Mouse (Mus musculus): Measurements from ENCODE around the gene Slc28a1.

Slc28a1 gene

GRCm38 (mm10) chr7:81214153-81214907 lies 99.7 kb downstream of the Slc28a1 start:
- no peak for DNase-seq

GRCm38 (mm10) chr7:81215950-81216349 lies 101.4 kb downstream of the Slc28a1 start:
- DNase-seq, result no peak

GRCm38 (mm10) chr7:81219321-81219720 lies 104.7 kb downstream of the Slc28a1 start:
- DNase-seq, result no peak

All from cerebellum, adult 9-10 months (tissue).